Mouse (Mus musculus) stomach, embryonic 16.5 days (tissue): ENCODE measurements at regions not wholly inside any gene's neighbourhood (a gene's known extent, or its start where the extent isn't known, plus 50 kb on each side); places are given as distances from the start of the nearest gene placed in this dataset.

Experiments
- ATAC-seq: fragments of 200-750 bp; cut with Nextera tagmentation; 2 replicates; pipeline ENCODE4 v1.8.0; 2017; ENCODE audit warnings: moderate number of reproducible peaks, moderate TSS enrichment; ENCODE audit not compliant: insufficient read depth, low FRiP score
- H3K27ac ChIP-seq: fragments of 300-500 bp; sonication (generic); 2 replicates; pipeline ENCODE4 v1.5.1; 2014; ENCODE audit warnings: low read length
- H3K27me3 ChIP-seq: fragments of 300-500 bp; sonication (generic); 2 replicates; pipeline ENCODE4 v1.6.1; 2014; ENCODE audit warnings: low read length, control low read depth, mixed read lengths; ENCODE audit not compliant: control insufficient read depth, insufficient read depth
- H3K36me3 ChIP-seq: fragments of 300-500 bp; sonication (generic); 2 replicates; pipeline ENCODE4 v1.6.1; 2014; ENCODE audit warnings: low read length; ENCODE audit not compliant: control insufficient read depth, insufficient read depth
- H3K4me1 ChIP-seq: fragments of 300-500 bp; sonication (generic); 2 replicates; pipeline ENCODE4 v1.6.1; 2014; ENCODE audit warnings: low read length, control low read depth, mixed read lengths; ENCODE audit not compliant: control insufficient read depth, insufficient read depth
- H3K4me2 ChIP-seq: fragments of 300-500 bp; sonication (generic); 2 replicates; pipeline ENCODE4 v1.6.1; 2014; ENCODE audit warnings: low read depth, low read length, mixed read lengths
- H3K4me3 ChIP-seq: fragments of 300-500 bp; sonication (generic); replicated peaks from 2 replicates; pipeline ENCODE4 v1.5.1; 2014; ENCODE audit warnings: mild to moderate bottlenecking, low read length
- H3K9ac ChIP-seq: fragments of 300-500 bp; sonication (generic); 2 replicates; pipeline ENCODE4 v1.6.1; 2014; ENCODE audit warnings: low read length
- H3K9me3 ChIP-seq: fragments of 300-500 bp; sonication (generic); replicated peaks from 2 replicates; pipeline ENCODE4 v1.6.1; 2016; ENCODE audit warnings: low read length, control low read depth; ENCODE audit not compliant: control insufficient read depth
- WGBS: fragments of 180-500 bp; shearing (Covaris S2); extraction: QIAGEN DNeasy Blood & Tissue Kit; methylation state at CpG from one replicate; pipeline ENCODE4 v1.1.7; 2014; 5-methylcytosine and 5-hydroxymethylcytosine counted together

- no peak for ATAC-seq
- no peaks in the 10 kb centered on the region for H3K36me3 ChIP-seq
- no peak overlapping the region for H3K27ac ChIP-seq
- no peak overlapping the region for H3K4me3 ChIP-seq
- H3K9ac ChIP-seq, result no peak overlapping the region
- no peaks in the 10 kb centered on the region for H3K4me1 ChIP-seq
- H3K9me3 ChIP-seq, result no peaks in the 10 kb centered on the region
- no peak overlapping the region for H3K4me2 ChIP-seq
- 49% methylated on average over 14 of the region's 14 CpGs for WGBS
- H3K27me3 ChIP-seq, result no peaks in the 10 kb centered on the region
Observed at GRCm38 (mm10) chr8:34392208-34392980, 280.9 kb upstream of the Gm10131 start.

GRCm38 (mm10) chr8:34385806-34386439, 274.4 kb upstream of the Gm10131 start:
- 80% methylated on average over 10 of the region's 10 CpGs for WGBS
- Histone ChIP-seq H3K9me3 (no peaks in the 10 kb centered on the region), H3K27me3 (no peaks in the 10 kb centered on the region), H3K4me2 (no peak overlapping the region), H3K4me1 (no peaks in the 10 kb centered on the region), H3K27ac (no peak overlapping the region), H3K4me3 (no peak overlapping the region), H3K9ac (no peak overlapping the region), H3K36me3 (no peaks in the 10 kb centered on the region)
- ATAC-seq, result no peak

GRCm38 (mm10) chr8:34380615-34381014, 269.1 kb upstream of the Gm10131 start:
- H3K36me3 ChIP-seq, result no peaks in the 10 kb centered on the region
- H3K4me1 ChIP-seq, result no peaks in the 10 kb centered on the region
- WGBS, result 47% methylated on average over 19 of the region's 19 CpGs
- H3K4me3 ChIP-seq, result no peak overlapping the region
- H3K27ac ChIP-seq, result no peak overlapping the region
- H3K9me3 ChIP-seq, result no peaks in the 10 kb centered on the region
- H3K27me3 ChIP-seq, result no peaks in the 10 kb centered on the region
- ATAC-seq, result no peak
- no peak overlapping the region for H3K4me2 ChIP-seq
- no peak overlapping the region for H3K9ac ChIP-seq

GRCm38 (mm10) chr8:34377154-34377553, 265.6 kb upstream of the Gm10131 start:
- no peak for ATAC-seq
- Histone ChIP-seq H3K4me1 (no peaks in the 10 kb centered on the region), H3K27me3 (no peaks in the 10 kb centered on the region), H3K9me3 (no peaks in the 10 kb centered on the region), H3K27ac (no peak overlapping the region), H3K36me3 (no peaks in the 10 kb centered on the region), H3K9ac (no peak overlapping the region), H3K4me3 (no peak overlapping the region), H3K4me2 (no peak overlapping the region)
- WGBS, result 30% methylated on average over 3 of the region's 3 CpGs

GRCm38 (mm10) chr8:34374242-34374641, 262.7 kb upstream of the Gm10131 start:
- Histone ChIP-seq H3K4me1 (no peaks in the 10 kb centered on the region), H3K36me3 (no peaks in the 10 kb centered on the region), H3K4me2 (no peak overlapping the region), H3K9ac (no peak overlapping the region), H3K27me3 (no peaks in the 10 kb centered on the region), H3K4me3 (no peak overlapping the region), H3K27ac (no peak overlapping the region), H3K9me3 (no peaks in the 10 kb centered on the region)
- 93% methylated on average over 9 of the region's 9 CpGs for WGBS
- ATAC-seq, result no peak

GRCm38 (mm10) chr8:34372666-34372980, 261.1 kb upstream of the Gm10131 start:
- Histone ChIP-seq H3K9ac (no peak overlapping the region), H3K9me3 (no peaks in the 10 kb centered on the region), H3K36me3 (no peaks in the 10 kb centered on the region), H3K27me3 (no peaks in the 10 kb centered on the region), H3K4me3 (no peak overlapping the region), H3K27ac (no peak overlapping the region), H3K4me1 (no peaks in the 10 kb centered on the region), H3K4me2 (no peak overlapping the region)
- ATAC-seq, result no peak
- 53% methylated on average over 6 of the region's 6 CpGs for WGBS

GRCm38 (mm10) chr8:34371973-34372665, 260.6 kb upstream of the Gm10131 start:
- H3K9me3 ChIP-seq, result no peaks in the 10 kb centered on the region
- H3K4me3 ChIP-seq, result no peak overlapping the region
- no peaks in the 10 kb centered on the region for H3K4me1 ChIP-seq
- H3K27ac ChIP-seq, result no peak overlapping the region
- no peak overlapping the region for H3K4me2 ChIP-seq
- H3K9ac ChIP-seq, result no peak overlapping the region
- ATAC-seq, result no peak
- 86% methylated on average over 17 of the region's 17 CpGs for WGBS
- no peaks in the 10 kb centered on the region for H3K27me3 ChIP-seq
- no peaks in the 10 kb centered on the region for H3K36me3 ChIP-seq

GRCm38 (mm10) chr8:34371391-34371790, 259.9 kb upstream of the Gm10131 start:
- no peak; the same call in 1 of the 2 replicates for ATAC-seq
- Histone ChIP-seq H3K4me3 (no peak overlapping the region), H3K27me3 (no peaks in the 10 kb centered on the region), H3K4me1 (no peaks in the 10 kb centered on the region), H3K36me3 (no peaks in the 10 kb centered on the region), H3K9ac (no peak overlapping the region), H3K9me3 (no peaks in the 10 kb centered on the region), H3K4me2 (no peak overlapping the region), H3K27ac (no peak overlapping the region)
- WGBS, result 56% methylated on average over 5 of the region's 5 CpGs

GRCm38 (mm10) chr8:34368556-34368955, 257.0 kb upstream of the Gm10131 start:
- Histone ChIP-seq H3K27me3 (no peaks in the 10 kb centered on the region), H3K4me2 (no peak overlapping the region), H3K4me1 (no peaks in the 10 kb centered on the region), H3K4me3 (no peak overlapping the region), H3K36me3 (no peaks in the 10 kb centered on the region), H3K27ac (no peak overlapping the region), H3K9ac (no peak overlapping the region), H3K9me3 (no peaks in the 10 kb centered on the region)
- 69% methylated on average over 2 of the region's 2 CpGs for WGBS
- no peak for ATAC-seq
